Mouse (Mus musculus): ENCODE data around the gene Isoc2a. TPM values are rescaled to one million over a fixed set of nuclear protein-coding genes. Genes with fewer than 3 reads are reported as not detected.

Gene Isoc2a
- polyA plus RNA-seq, 1 experiment from 2014 or later, result 9.6 TPM

DNA sequence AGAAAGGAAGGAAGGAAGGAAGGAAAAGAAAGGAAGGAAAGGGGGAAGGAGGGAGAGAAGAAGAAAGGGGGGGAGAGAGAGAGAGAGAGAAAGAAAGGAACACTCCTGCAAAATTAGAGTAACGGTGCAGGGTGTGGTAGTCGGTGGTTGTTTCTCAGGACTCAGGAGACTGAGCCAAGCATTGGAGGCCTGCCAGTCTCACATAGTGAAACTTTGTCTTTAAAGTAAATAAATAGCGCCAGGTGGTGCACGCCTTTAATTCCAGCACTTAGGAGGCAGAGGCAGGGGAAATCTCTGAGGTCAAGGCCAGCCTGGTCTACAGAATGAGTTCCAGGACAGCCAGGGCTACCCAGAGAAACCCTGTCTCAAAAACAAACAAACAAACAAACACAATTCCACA is 9.7 kb downstream of the Isoc2a start:
- peaks cover 2% of the 10 kb centered on the region; the same call in 1 of the 2 replicates for H3K36me3 ChIP-seq (ENCODE audit: inconsistent target)
- no peak overlapping the region for H3K27ac ChIP-seq
- H3K79me2 ChIP-seq (ENCODE audit: inconsistent target), result peaks cover 8% of the 10 kb centered on the region; the same call in 1 of the 2 replicates
- 90% methylated on average over 4 of the region's 4 CpGs for WGBS (ENCODE audit: missing documents)
- no peak overlapping the region for H3K4me3 ChIP-seq (ENCODE audit: inconsistent target)

GRCm38 (mm10) chr7:4895186-4895585 is 18.2 kb downstream of the Isoc2a start:
- H3K79me2 ChIP-seq (ENCODE audit: inconsistent target), result no peaks in the 10 kb centered on the region
- no peak overlapping the region for H3K4me3 ChIP-seq (ENCODE audit: inconsistent target)
- H3K27ac ChIP-seq, result no peak overlapping the region
- H3K36me3 ChIP-seq (ENCODE audit: inconsistent target), result peaks cover 6% of the 10 kb centered on the region; the same call in 1 of the 2 replicates
- 97% methylated on average over 8 of the region's 11 CpGs for WGBS (ENCODE audit: missing documents)

- WGBS (ENCODE audit: missing documents), result 74% methylated on average over 16 of the region's 18 CpGs
These were observed 22.1 kb downstream of the Isoc2a start for GRCm38 (mm10) chr7:4898851-4899648.

GRCm38 (mm10) chr7:4899649-4900522 is 22.9 kb downstream of the Isoc2a start:
- 17% methylated on average over 19 of the region's 19 CpGs for WGBS (ENCODE audit: missing documents)
- H3K36me3 ChIP-seq (ENCODE audit: inconsistent target), result no peaks in the 10 kb centered on the region
- no peaks in the 10 kb centered on the region for H3K79me2 ChIP-seq (ENCODE audit: inconsistent target)
- H3K27ac ChIP-seq, result no peak overlapping the region
- H3K4me3 ChIP-seq (ENCODE audit: inconsistent target), result no peak overlapping the region

More at GRCm38 (mm10) chr7:4898851-4899648, 22.1 kb downstream of the Isoc2a start:
- Histone ChIP-seq H3K4me3 (ENCODE audit: inconsistent target) (no peak overlapping the region), H3K27ac (no peak overlapping the region), H3K79me2 (ENCODE audit: inconsistent target) (no peaks in the 10 kb centered on the region), H3K36me3 (ENCODE audit: inconsistent target) (no peaks in the 10 kb centered on the region)

DNA sequence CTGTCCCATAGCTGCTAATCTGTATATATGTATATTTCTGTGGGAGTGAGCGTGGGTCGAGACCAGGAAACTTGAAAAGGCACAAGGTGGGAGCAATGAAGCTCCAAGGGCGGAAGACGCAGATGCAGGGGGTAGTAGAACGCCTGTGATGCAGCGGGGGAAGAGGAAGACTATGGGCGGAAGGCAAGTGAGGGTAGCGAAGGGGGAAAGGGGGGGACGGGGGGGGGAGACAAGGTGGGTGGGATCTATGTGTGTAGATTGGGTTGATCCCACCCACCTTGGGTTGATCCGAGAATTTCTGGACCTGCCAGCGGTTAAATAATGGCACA is 23.5 kb downstream of the Isoc2a start:
- H3K27ac ChIP-seq, result no peak overlapping the region

DNA sequence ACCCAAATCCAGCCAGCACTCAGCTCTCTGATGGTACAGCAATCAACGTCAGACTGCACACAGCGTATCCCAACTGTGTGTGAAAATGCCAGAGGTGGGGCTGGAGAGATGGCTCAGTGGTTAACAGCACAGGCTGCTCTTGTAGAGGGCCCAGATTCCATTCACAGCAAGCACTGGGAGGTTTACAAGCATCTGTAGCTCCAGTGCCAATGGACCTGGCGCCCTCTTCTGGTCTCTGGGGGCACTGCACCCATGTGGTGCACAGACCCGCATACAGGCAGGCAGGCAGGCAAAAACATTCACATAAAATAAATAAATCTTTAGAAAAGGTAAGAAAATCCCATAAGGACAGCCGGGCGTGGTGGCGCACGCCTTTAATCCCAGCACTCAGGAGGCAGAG is 24.2 kb downstream of the Isoc2a start:
- no peaks in the 10 kb centered on the region for H3K79me2 ChIP-seq (ENCODE audit: inconsistent target)
- H3K36me3 ChIP-seq (ENCODE audit: inconsistent target), result no peaks in the 10 kb centered on the region
- H3K4me3 ChIP-seq (ENCODE audit: inconsistent target), result no peak overlapping the region
- 68% methylated on average over 4 of the region's 8 CpGs for WGBS (ENCODE audit: missing documents)
- no peak overlapping the region for H3K27ac ChIP-seq

More for the DNA sequence above, 23.5 kb downstream of the Isoc2a start:
- H3K79me2 ChIP-seq (ENCODE audit: inconsistent target), result no peaks in the 10 kb centered on the region
- H3K36me3 ChIP-seq (ENCODE audit: inconsistent target), result no peaks in the 10 kb centered on the region
- no peak overlapping the region for H3K4me3 ChIP-seq (ENCODE audit: inconsistent target)
- WGBS (ENCODE audit: missing documents), result 34% methylated on average over 9 of the region's 11 CpGs

- Histone ChIP-seq H3K4me3 (ENCODE audit: inconsistent target) (no peak overlapping the region), H3K79me2 (ENCODE audit: inconsistent target) (no peaks in the 10 kb centered on the region), H3K27ac (no peak overlapping the region), H3K36me3 (ENCODE audit: inconsistent target) (no peaks in the 10 kb centered on the region)
- WGBS (ENCODE audit: missing documents), result 93% methylated on average over 9 of the region's 9 CpGs
These were observed 25.5 kb downstream of the Isoc2a start for GRCm38 (mm10) chr7:4902404-4902803.

- H3K79me2 ChIP-seq (ENCODE audit: inconsistent target), result no peaks in the 10 kb centered on the region
- no peaks in the 10 kb centered on the region for H3K36me3 ChIP-seq (ENCODE audit: inconsistent target)
- 90% methylated on average over 10 of the region's 10 CpGs for WGBS (ENCODE audit: missing documents)
- H3K4me3 ChIP-seq (ENCODE audit: inconsistent target), result no peak within 1 kb of the TSS
- H3K27ac ChIP-seq, result no peak within 1 kb of the TSS
These were observed 29.6 kb downstream of the Isoc2a start, which contains the start of gene Gm36210 for GRCm38 (mm10) chr7:4906466-4906950. Gene Gm36210, minus strand, starts transcription at chr7:4906516.

DNA sequence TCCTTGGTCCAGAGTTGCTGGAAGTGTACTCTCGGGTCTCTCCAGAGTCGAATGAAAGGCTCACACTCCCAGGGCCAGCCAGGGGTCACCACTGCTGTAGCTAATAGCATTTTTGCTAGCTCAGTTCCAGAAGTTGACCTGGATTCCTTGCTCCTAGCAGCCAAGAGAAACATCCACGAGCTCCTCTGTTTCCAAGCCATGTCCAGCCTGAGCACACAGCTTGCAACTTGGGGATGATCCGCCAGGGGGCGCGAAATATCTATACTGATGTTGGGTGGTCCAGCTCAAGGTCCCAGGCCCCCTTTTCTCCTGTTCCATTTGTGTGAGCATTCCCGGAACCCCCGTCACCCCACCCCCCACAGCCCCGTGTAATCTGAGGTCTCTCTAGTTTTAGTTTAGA is 34.6 kb downstream of the Isoc2a start:
- WGBS (ENCODE audit: missing documents), result 52% methylated on average over 9 of the region's 9 CpGs
- peaks cover 11% of the 10 kb centered on the region for H3K79me2 ChIP-seq (ENCODE audit: inconsistent target)
- no peaks in the 10 kb centered on the region for H3K36me3 ChIP-seq (ENCODE audit: inconsistent target)
- no peak overlapping the region for H3K27ac ChIP-seq
- H3K4me3 ChIP-seq (ENCODE audit: inconsistent target), result no peak overlapping the region

GRCm38 (mm10) chr7:4912248-4912647 is 35.3 kb downstream of the Isoc2a start:
- Histone ChIP-seq H3K79me2 (ENCODE audit: inconsistent target) (peaks cover 18% of the 10 kb centered on the region), H3K36me3 (ENCODE audit: inconsistent target) (no peaks in the 10 kb centered on the region), H3K4me3 (ENCODE audit: inconsistent target) (no peak overlapping the region), H3K27ac (no peak overlapping the region)
- WGBS (ENCODE audit: missing documents), result 85% methylated on average over 5 of the region's 5 CpGs

DNA sequence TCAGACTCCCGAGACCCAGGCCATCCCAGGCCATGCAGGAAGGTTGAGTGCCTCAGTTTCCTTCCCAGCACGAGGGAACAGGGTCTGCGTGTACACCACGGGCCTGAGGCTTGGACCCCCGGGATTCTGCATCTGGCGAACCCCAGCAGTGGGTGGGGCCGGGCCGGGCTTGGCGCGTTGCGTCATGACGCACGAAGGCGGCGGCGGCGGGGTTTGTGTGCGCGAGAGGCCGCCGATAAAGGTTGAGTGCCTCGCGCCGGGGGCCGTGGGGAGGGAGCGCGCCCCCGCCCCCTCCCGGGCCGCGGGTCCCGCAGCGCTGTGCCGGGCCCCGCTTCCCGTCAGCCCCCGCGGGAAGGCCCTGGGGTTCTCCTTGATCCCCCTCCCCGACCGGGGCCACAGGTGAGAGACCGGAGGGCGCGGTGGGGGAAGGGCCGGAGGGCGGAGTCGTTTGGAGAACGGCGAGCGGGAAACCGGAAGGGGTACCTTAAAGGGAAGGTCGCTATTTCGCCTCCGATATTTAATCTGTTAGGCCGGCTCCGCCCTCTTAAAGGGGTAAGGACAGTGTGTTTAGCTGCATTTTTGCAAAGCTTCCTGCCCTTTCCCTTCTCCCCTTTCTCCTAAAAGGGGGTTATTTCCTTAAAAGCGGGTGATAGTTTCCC is 38.2 kb downstream of the Isoc2a start, which contains the start of gene Zfp628:
Gene Zfp628 (plus strand): TSS at position 211 of the 659 bp plus-strand sequence.
- peaks cover 19% of the 10 kb centered on the region; the same call in 1 of the 2 replicates for H3K36me3 ChIP-seq (ENCODE audit: inconsistent target)
- peaks cover 30% of the 10 kb centered on the region for H3K79me2 ChIP-seq (ENCODE audit: inconsistent target)
- peak within 1 kb of the TSS; percentile 73 for H3K27ac ChIP-seq
- peak within 1 kb of the TSS; percentile 81 for H3K4me3 ChIP-seq (ENCODE audit: inconsistent target)
- 1% methylated on average over 56 of the region's 56 CpGs for WGBS (ENCODE audit: missing documents)

- WGBS (ENCODE audit: missing documents), result 20% methylated on average over 14 of the region's 14 CpGs
- H3K27ac ChIP-seq, result peak overlapping the region; percentile 73
- H3K4me3 ChIP-seq (ENCODE audit: inconsistent target), result peak overlapping the region; percentile 72
- peaks cover 30% of the 10 kb centered on the region for H3K79me2 ChIP-seq (ENCODE audit: inconsistent target)
- peaks cover 20% of the 10 kb centered on the region; the same call in 1 of the 2 replicates for H3K36me3 ChIP-seq (ENCODE audit: inconsistent target)
These were observed 38.9 kb downstream of the Isoc2a start for GRCm38 (mm10) chr7:4915669-4916416.

DNA sequence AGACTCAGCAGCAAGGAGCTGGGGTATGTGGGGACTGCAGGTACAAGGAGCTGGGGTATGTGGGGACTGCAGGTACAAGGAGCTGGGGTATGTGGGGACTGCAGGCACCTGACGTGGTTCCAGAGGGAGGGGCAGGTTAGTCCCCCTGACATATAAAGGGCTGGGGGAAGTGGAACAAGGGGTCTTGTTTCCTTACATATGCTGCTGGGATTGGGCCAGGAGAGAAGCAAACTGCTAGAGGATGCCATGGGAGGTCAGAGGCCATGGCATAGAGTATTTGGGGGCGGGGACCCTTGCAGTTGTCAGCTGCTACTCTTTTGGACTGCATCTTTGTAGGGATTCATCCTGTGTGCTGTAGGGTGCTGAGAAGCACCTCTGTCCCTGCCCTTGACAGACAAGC is 40.5 kb downstream of the Isoc2a start:
- H3K36me3 ChIP-seq (ENCODE audit: inconsistent target), result peaks cover 20% of the 10 kb centered on the region; the same call in 1 of the 2 replicates
- WGBS (ENCODE audit: missing documents), result 93% methylated on average over 2 of the region's 2 CpGs

More for the DNA sequence above, 40.5 kb downstream of the Isoc2a start:
- Histone ChIP-seq H3K27ac (no peak overlapping the region), H3K79me2 (ENCODE audit: inconsistent target) (peaks cover 30% of the 10 kb centered on the region), H3K4me3 (ENCODE audit: inconsistent target) (no peak overlapping the region)
